Comparison of ENCODE assay signal across 10 mouse cellular contexts in genomic region chr6:145074461-145074860, GRCm38 (mm10). TPM values are rescaled to one million over a fixed set of nuclear protein-coding genes. Genes with fewer than 3 reads are reported as not detected.
DNase-seq lines count a peak whose midpoint lies in the region; ATAC-seq and TF ChIP-seq lines count a peak whose summit lies in the region.
"Had no signal": no experiment of that assay in that cellular context is flagged by ENCODE, and none has a peak within 500 bp of the region (broad histone marks: within the 10 kb centered on the region; RNA-seq: fewer than 3 reads in every experiment).

No protein-coding gene starts in this region.

- no peaks in the 10 kb centered on the region for H3K36me3 ChIP-seq in forebrain, embryonic 11.5 days (ENCODE audit: control insufficient read depth, insufficient read depth, low read length)
- no peaks in the 10 kb centered on the region for H3K36me3 ChIP-seq in limb, embryonic 13.5 days
- H3K36me3 ChIP-seq in heart, adult 2 months (ENCODE audit: control insufficient read depth, insufficient read depth, low read length) = no peaks in the 10 kb centered on the region
- H3K36me3 ChIP-seq: heart, embryonic 12.5 days had no signal

- no peaks in the 10 kb centered on the region; the same call in 1 of the 2 replicates for H3K4me1 ChIP-seq in forebrain, embryonic 11.5 days (replicated peaks; ENCODE audit: control insufficient read depth, insufficient read depth, low read length)
- H3K4me1 ChIP-seq in limb, embryonic 13.5 days = peaks cover 11% of the 10 kb centered on the region
- H3K4me1 ChIP-seq in heart, adult 2 months (ENCODE audit: control insufficient read depth, insufficient read depth, low read length) = peaks cover 4% of the 10 kb centered on the region

- H3K27ac ChIP-seq in forebrain, embryonic 11.5 days (ENCODE audit: low read depth, low read length) = no peak overlapping the region
- no peak overlapping the region for H3K27ac ChIP-seq in limb, embryonic 13.5 days
- no peak overlapping the region for H3K27ac ChIP-seq in heart, adult 2 months
- H3K27ac ChIP-seq: kidney, postnatal 0 days had no signal

- TF ChIP-seq POLR2A in heart, adult 2 months (IDR thresholded peaks at IDR 0.05; ENCODE audit: insufficient read depth, low read depth, low read length) = no peak

- no peaks in the 10 kb centered on the region for H3K9me3 ChIP-seq in forebrain, embryonic 11.5 days (ENCODE audit: control insufficient read depth, low read length)
- no peaks in the 10 kb centered on the region for H3K9me3 ChIP-seq in limb, embryonic 13.5 days
- H3K9me3 ChIP-seq: heart, embryonic 12.5 days had no signal

- peak overlapping the region; percentile 57; the same call in 1 of the 2 replicates for H3K4me3 ChIP-seq in forebrain, embryonic 11.5 days (ENCODE audit: low read depth, low read length)
- peak overlapping the region; percentile 19; the same call in 1 of the 2 replicates for H3K4me3 ChIP-seq in limb, embryonic 13.5 days
- no peak overlapping the region for H3K4me3 ChIP-seq in heart, adult 2 months

- H3K79me2 ChIP-seq in heart, adult 2 months (replicated peaks; ENCODE audit: control insufficient read depth, insufficient read depth, low read length) = no peaks in the 10 kb centered on the region

- intact Hi-C loops in heart, adult 2 months (cut with DNase I) = no loop called here

- H3K27me3 ChIP-seq in forebrain, embryonic 11.5 days (ENCODE audit: control insufficient read depth, insufficient read depth, low read length) = no peaks in the 10 kb centered on the region
- peaks cover 22% of the 10 kb centered on the region; the same call in 1 of the 2 replicates for H3K27me3 ChIP-seq in limb, embryonic 13.5 days
- H3K27me3 ChIP-seq in heart, adult 2 months (ENCODE audit: control insufficient read depth, insufficient read depth, low read length) = peaks cover 5% of the 10 kb centered on the region; the same call in 1 of the 2 replicates

- H3K9ac ChIP-seq in forebrain, embryonic 11.5 days (ENCODE audit: low read length) = no peak overlapping the region
- no peak overlapping the region for H3K9ac ChIP-seq in limb, embryonic 13.5 days
- no peak overlapping the region for H3K9ac ChIP-seq in heart, adult 2 months (ENCODE audit: low read depth, low read length)

- peak; percentile 28 for DNase-seq in retina, postnatal 1 day
- no peak for DNase-seq in retina, embryonic 14.5 days (ENCODE audit: low spot score)
- no peak for DNase-seq in forebrain, embryonic 11.5 days (ENCODE audit: low spot score)
- DNase-seq in adrenal gland, adult 8-10 months = no peak
- DNase-seq in spleen, postnatal 10 days (ENCODE audit: low spot score in 2 of 2) = no peak
- no peak for DNase-seq in lung, postnatal 36 days
- DNase-seq in heart, adult 2 months = no peak

- TF ChIP-seq EP300 in heart, adult 2 months (IDR thresholded peaks at IDR 0.05; ENCODE audit: insufficient read depth, low read depth, low read length) = no peak

- TF ChIP-seq CTCF in heart, adult 2 months (IDR thresholded peaks at IDR 0.05) = no peak

- no peak for ATAC-seq in forebrain, embryonic 11.5 days (replicated peaks; ENCODE audit: low FRiP score)
- ATAC-seq in limb, embryonic 13.5 days (ENCODE audit: low FRiP score, low read depth) = no peak

- peak overlapping the region; percentile 92; the same call in 1 of the 2 replicates for H3K4me2 ChIP-seq in forebrain, embryonic 11.5 days (ENCODE audit: low read depth, low read length, severe bottlenecking)
- H3K4me2 ChIP-seq in limb, embryonic 13.5 days (replicated peaks) = peak overlapping the region; percentile 95

RNA-seq across cellular contexts. Expression of gene Bcat1, which starts 1.5 kb away (rescaled TPM):
- 110 and 115 TPM in 2 replicates for polyA plus RNA-seq in forebrain, embryonic 11.5 days (2014; fragmentation: Nextera tagmentation; extraction: Ambion mirVana)
- polyA plus RNA-seq in limb, embryonic 13.5 days (2015; fragmentation: Nextera tagmentation; extraction: Ambion mirVana) = 36.9 and 40.1 TPM in 2 replicates
- 10 to 100 TPM; 24.6 to 48.2 (median 32.4) TPM for total RNA-seq in adrenal gland, adult 8-10 months (2022)
- 1 to 10 TPM in 1 of 2 experiments, under 1 TPM in 1; 0.86 to 1.0 TPM for total RNA-seq in heart, adult 2 months (2021)
- polyA plus RNA-seq in heart, adult 2 months (2012; rRNA removed) = 0.37 and 0.73 TPM in 2 replicates

RNA-seq across cellular contexts. Expression of gene Lrmp, which starts 41.0 kb away (rescaled TPM):
- 2.1 and 3.2 TPM in 2 replicates for polyA plus RNA-seq in forebrain, embryonic 11.5 days (2014; fragmentation: Nextera tagmentation; extraction: Ambion mirVana)
- polyA plus RNA-seq in limb, embryonic 13.5 days (2015; fragmentation: Nextera tagmentation; extraction: Ambion mirVana) = 2.6 and 3.6 TPM in 2 replicates
- 1 to 10 TPM; 1.9 to 4.8 (median 4.3) TPM for total RNA-seq in adrenal gland, adult 8-10 months (2022)
- total RNA-seq in heart, adult 2 months (2021) = 1 to 10 TPM; 1.1 to 1.9 TPM
- 2.9 and 4.6 TPM in 2 replicates for polyA plus RNA-seq in heart, adult 2 months (2012; rRNA removed)

Comparison
In these comparisons a context has a peak if more than half of its experiments do, and no peak if none do; other contexts are left out.
1. RNA of gene Bcat1, which starts 1.5 kb away (polyA plus RNA-seq): 110 to 115 TPM in forebrain, embryonic 11.5 days and 36.9 to 40.1 TPM in limb, embryonic 13.5 days; 0.37 to 0.73 TPM in heart, adult 2 months; every median in the first group is over 10 times any median in the second.